Mouse (Mus musculus) bone marrow macrophage, adult 2 months (primary cell): ENCODE data around the gene Ubac1.

Experiments
- CTCF ChIP-seq: IDR thresholded peaks from 2 replicates; pipeline ENCODE4 v1.5.1; 2012; ENCODE audit warnings: low read depth, mild to moderate bottlenecking, low read length, moderate library complexity
- POLR2A ChIP-seq: IDR thresholded peaks from 2 replicates; pipeline ENCODE4 v1.6.1; 2012; ENCODE audit warnings: mild to moderate bottlenecking, low read depth, low read length, borderline replicate concordance

DNA sequence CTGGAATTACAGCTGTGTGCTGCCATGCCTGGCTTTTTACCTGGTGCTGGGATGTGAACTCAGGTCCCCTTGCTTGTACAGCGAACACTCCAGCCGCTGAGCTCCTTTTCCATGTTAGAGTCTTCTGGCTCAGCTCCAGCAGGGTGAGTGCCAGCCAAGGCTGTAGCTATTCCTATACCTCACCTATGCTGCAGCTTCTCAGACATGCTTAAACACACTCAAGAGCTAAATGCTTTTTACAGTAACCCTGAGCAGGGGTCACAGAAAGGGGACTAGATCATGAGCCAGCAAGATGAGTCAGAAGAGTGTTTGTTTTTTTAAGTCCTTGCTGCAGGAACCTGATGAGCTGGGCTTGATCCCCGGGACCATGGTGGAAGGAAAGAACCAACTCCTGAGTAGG is 23.8 kb downstream of the Ubac1 start:
- TF ChIP-seq CTCF (no peak), POLR2A (no peak)
